Mouse (Mus musculus): Measurements from ENCODE around the gene Gamt. TPM values are rescaled to one million over a fixed set of nuclear protein-coding genes. Genes with fewer than 3 reads are reported as not detected.

Gene Gamt
- total and polyA plus RNA-seq, 2 experiments from 2014 or later, result 32.4 to 40.9 TPM

DNA sequence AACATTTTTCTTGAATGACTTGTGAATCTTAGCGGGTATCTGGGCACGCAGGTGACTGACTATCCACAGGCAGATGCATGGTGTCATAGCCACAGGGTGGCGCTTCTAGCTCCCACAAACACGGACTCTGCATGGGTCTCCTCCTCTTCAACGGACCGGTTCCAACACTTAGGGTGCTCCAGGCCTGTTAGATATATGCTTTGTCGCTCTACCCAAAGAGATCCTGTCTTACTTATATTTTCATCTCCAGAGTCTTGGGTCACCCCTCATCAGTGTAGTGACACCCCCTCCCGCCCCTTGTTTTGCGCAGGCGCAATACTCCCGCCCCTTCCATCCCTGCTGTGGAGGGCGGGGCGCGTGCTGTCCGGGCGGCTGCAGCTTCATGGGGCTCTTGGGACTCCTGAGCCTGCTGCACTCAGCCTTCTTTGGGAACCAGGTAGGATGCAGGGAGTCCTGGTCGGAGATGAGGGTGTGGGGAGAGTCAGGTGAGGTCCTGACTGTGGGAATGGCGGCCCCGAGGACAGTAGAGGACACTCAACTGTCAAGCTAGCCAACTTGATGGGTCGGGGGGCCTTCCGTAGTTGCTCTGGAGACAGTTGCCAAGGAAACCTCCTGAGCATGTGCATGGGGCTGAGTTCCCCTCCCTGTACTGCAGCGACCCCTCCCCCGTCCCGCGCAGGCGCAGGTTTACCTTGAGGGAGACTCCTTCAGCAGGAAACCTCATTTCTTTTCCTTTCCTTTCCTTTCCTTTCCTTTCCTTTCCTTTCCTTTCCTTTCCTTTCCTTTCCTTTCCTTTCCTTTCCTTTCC is 35.0 kb upstream of the Gamt start, which contains the start of gene Apc2:
Gene Apc2, plus strand, starts transcription at position 360 of the 808 bp plus-strand sequence.
- DNase-seq (ENCODE audit: low spot score) (peak; percentile 94), ATAC-seq (peak; percentile 52)
- H3K36me3 ChIP-seq (ENCODE audit: insufficient read depth, low read length), result peaks cover 10% of the 10 kb centered on the region; the same call in 1 of the 2 replicates
- peak; percentile 78 for TF ChIP-seq CTCF (IDR thresholded peaks at IDR 0.05; ENCODE audit: low read depth)
- peak within 1 kb of the TSS; percentile 79 for H3K4me2 ChIP-seq (ENCODE audit: low read depth, low read length)
- no peaks in the 10 kb centered on the region for H3K27me3 ChIP-seq (ENCODE audit: insufficient read depth, low read length)
- H3K9me3 ChIP-seq (ENCODE audit: low read length), result no peaks in the 10 kb centered on the region
- peaks cover 31% of the 10 kb centered on the region for H3K4me1 ChIP-seq (ENCODE audit: insufficient read depth, low read length)
- H3K4me3 ChIP-seq (ENCODE audit: low read length), result peak within 1 kb of the TSS; percentile 48
- H3K27ac ChIP-seq, result peak within 1 kb of the TSS; percentile 99
- peak within 1 kb of the TSS; percentile 64 for H3K9ac ChIP-seq (replicated peaks; ENCODE audit: low read length)
- under 1% methylated on average over 26 of the region's 26 CpGs for WGBS

DNA sequence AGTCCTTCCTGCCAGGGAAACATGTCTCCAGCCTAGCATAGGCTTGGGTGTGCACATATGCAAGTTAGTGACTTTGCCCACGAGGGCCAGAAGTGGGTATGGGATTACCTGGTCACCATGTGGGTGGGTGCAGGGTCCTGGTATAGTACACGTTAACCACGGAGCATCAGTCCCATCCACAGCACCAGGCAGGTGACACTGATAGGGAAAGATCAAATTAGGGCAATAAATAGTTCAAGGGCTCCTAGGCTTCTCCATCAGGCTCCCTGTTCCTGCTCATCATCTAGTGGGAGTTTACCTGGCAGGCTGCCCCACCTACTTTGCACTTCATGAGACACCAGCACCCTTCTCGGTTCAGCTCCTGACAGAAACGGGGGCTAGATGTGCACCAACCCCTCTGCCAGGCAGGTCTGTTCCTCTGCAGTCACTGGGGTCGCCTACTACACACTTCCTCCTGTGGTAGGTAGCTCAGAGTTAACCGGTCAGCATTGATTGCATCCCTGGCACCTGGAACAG is 34.0 kb upstream of the Gamt start:
- peaks cover 10% of the 10 kb centered on the region; the same call in 1 of the 2 replicates for H3K36me3 ChIP-seq (ENCODE audit: insufficient read depth, low read length)
- TF ChIP-seq CTCF (IDR thresholded peaks at IDR 0.05; ENCODE audit: low read depth), result no peak
- no peak overlapping the region for H3K4me2 ChIP-seq (ENCODE audit: low read depth, low read length)
- H3K4me3 ChIP-seq (ENCODE audit: low read length), result no peak overlapping the region
- peak overlapping the region; percentile 99 for H3K27ac ChIP-seq
- no peaks in the 10 kb centered on the region for H3K27me3 ChIP-seq (ENCODE audit: insufficient read depth, low read length)
- H3K9ac ChIP-seq (replicated peaks; ENCODE audit: low read length), result no peak overlapping the region
- no peaks in the 10 kb centered on the region for H3K9me3 ChIP-seq (ENCODE audit: low read length)
- DNase-seq (ENCODE audit: low spot score), result no peak
- WGBS, result 45% methylated on average over 7 of the region's 7 CpGs
- H3K4me1 ChIP-seq (ENCODE audit: insufficient read depth, low read length), result peaks cover 31% of the 10 kb centered on the region
- no peak for ATAC-seq

DNA sequence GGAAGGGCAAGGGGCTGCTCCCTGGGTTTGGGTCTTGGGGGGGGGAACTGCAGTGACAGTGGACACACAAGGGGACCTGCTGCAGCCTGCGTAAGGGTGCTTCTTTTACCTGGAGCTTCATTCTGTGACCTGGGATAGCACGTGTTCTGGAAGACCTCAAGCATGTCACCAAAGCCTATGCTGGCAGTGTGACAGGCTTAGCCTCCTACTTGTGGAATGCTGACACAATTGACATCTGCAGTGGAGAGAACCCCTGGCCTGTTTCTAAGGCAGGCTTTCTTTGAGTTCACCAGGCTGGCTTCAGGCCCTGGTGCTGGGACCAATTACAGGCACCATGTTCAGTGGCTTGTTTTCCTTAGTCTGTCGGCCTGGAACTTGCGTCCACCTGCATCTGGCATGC is 33.5 kb upstream of the Gamt start:
- H3K9me3 ChIP-seq (ENCODE audit: low read length), result no peaks in the 10 kb centered on the region
- WGBS, result 70% methylated on average over 4 of the region's 4 CpGs
- ATAC-seq (no peak), DNase-seq (ENCODE audit: low spot score) (no peak)
- peaks cover 31% of the 10 kb centered on the region for H3K4me1 ChIP-seq (ENCODE audit: insufficient read depth, low read length)
- H3K4me2 ChIP-seq (ENCODE audit: low read depth, low read length), result no peak overlapping the region
- no peak overlapping the region for H3K4me3 ChIP-seq (ENCODE audit: low read length)
- no peak for TF ChIP-seq CTCF (IDR thresholded peaks at IDR 0.05; ENCODE audit: low read depth)
- peak overlapping the region; percentile 4; the same call in 1 of the 2 replicates for H3K9ac ChIP-seq (replicated peaks; ENCODE audit: low read length)
- H3K27me3 ChIP-seq (ENCODE audit: insufficient read depth, low read length), result no peaks in the 10 kb centered on the region
- 0 out of 2 replicates have a peak overlapping the region, but pooled peaks have one; percentile 6 for H3K27ac ChIP-seq
- H3K36me3 ChIP-seq (ENCODE audit: insufficient read depth, low read length), result peaks cover 10% of the 10 kb centered on the region; the same call in 1 of the 2 replicates

GRCm38 (mm10) chr10:80293325-80293724 is 32.5 kb upstream of the Gamt start:
- Histone ChIP-seq H3K9ac (replicated peaks; ENCODE audit: low read length) (peak overlapping the region; percentile 94), H3K27me3 (ENCODE audit: insufficient read depth, low read length) (no peaks in the 10 kb centered on the region), H3K36me3 (ENCODE audit: insufficient read depth, low read length) (peaks cover 11% of the 10 kb centered on the region; the same call in 1 of the 2 replicates), H3K4me3 (ENCODE audit: low read length) (peak overlapping the region; percentile 67), H3K4me1 (ENCODE audit: insufficient read depth, low read length) (peaks cover 29% of the 10 kb centered on the region), H3K9me3 (ENCODE audit: low read length) (no peaks in the 10 kb centered on the region), H3K27ac (peak overlapping the region; percentile 96), H3K4me2 (ENCODE audit: low read depth, low read length) (peak overlapping the region; percentile 95)
- TF ChIP-seq CTCF (IDR thresholded peaks at IDR 0.05; ENCODE audit: low read depth), result peak; percentile 20; the same call in 1 of the 2 replicates
- no peak for DNase-seq (ENCODE audit: low spot score)
- no peak for ATAC-seq
- WGBS, result 20% methylated on average over 14 of the region's 14 CpGs

- peak; percentile 68 for TF ChIP-seq CTCF (IDR thresholded peaks at IDR 0.05; ENCODE audit: low read depth)
- peak within 1 kb of the TSS; percentile 94 for H3K9ac ChIP-seq (replicated peaks; ENCODE audit: low read length)
- peak; percentile 83 for ATAC-seq
- WGBS, result under 1% methylated on average over 68 of the region's 72 CpGs
- H3K27ac ChIP-seq, result peak within 1 kb of the TSS; percentile 96
- peaks cover 15% of the 10 kb centered on the region; the same call in 1 of the 2 replicates for H3K36me3 ChIP-seq (ENCODE audit: insufficient read depth, low read length)
- no peaks in the 10 kb centered on the region for H3K9me3 ChIP-seq (ENCODE audit: low read length)
- peak within 1 kb of the TSS; percentile 95 for H3K4me2 ChIP-seq (ENCODE audit: low read depth, low read length)
- no peaks in the 10 kb centered on the region for H3K27me3 ChIP-seq (ENCODE audit: insufficient read depth, low read length)
- peaks cover 20% of the 10 kb centered on the region for H3K4me1 ChIP-seq (ENCODE audit: insufficient read depth, low read length)
- peak; percentile 99 for DNase-seq (ENCODE audit: low spot score)
- peak within 1 kb of the TSS; percentile 67 for H3K4me3 ChIP-seq (ENCODE audit: low read length)
Measured at GRCm38 (mm10) chr10:80292251-80293146, 31.7 kb upstream of the Gamt start, which contains the start of gene Rps15. Rps15 (plus strand) TSS chr10:80292453.

DNA sequence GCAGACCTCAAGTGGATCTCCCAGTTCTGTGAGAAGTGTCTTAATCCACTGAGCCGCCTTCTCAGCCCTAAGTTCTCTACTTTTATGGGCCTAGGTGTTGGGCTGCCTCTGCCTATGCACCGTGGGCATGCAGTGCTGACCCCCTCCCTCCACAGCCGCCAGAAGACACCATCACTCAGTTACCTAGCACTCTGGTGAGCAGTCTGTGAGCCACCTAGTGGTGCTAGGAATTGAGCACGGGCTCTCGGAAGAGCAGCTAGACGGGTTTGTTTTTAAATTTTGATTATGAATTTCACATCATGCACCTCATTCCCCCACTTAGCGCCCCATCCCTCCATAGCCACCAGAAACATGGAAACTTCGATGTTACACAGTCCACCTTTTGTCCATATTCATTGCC is 27.8 kb upstream of the Gamt start:
- Histone ChIP-seq H3K9ac (replicated peaks; ENCODE audit: low read length) (no peak overlapping the region), H3K36me3 (ENCODE audit: insufficient read depth, low read length) (peaks cover 21% of the 10 kb centered on the region), H3K4me1 (ENCODE audit: insufficient read depth, low read length) (0 out of 2 replicates have a peak, but pooled peaks cover 3% of the 10 kb centered on the region), H3K9me3 (ENCODE audit: low read length) (no peaks in the 10 kb centered on the region), H3K27ac (no peak overlapping the region), H3K4me2 (ENCODE audit: low read depth, low read length) (no peak overlapping the region), H3K4me3 (ENCODE audit: low read length) (no peak overlapping the region), H3K27me3 (ENCODE audit: insufficient read depth, low read length) (no peaks in the 10 kb centered on the region)
- DNase-seq (ENCODE audit: low spot score) (no peak), ATAC-seq (no peak)
- 59% methylated on average over 8 of the region's 8 CpGs for WGBS
- TF ChIP-seq CTCF (IDR thresholded peaks at IDR 0.05; ENCODE audit: low read depth), result peak; percentile 47

Measured in hindbrain, postnatal 0 days (tissue).